Mouse (Mus musculus) intestine, postnatal 0 days (tissue): Measurements from ENCODE around the gene Fam131c. TPM values are rescaled to one million over a fixed set of nuclear protein-coding genes. Genes with fewer than 3 reads are reported as not detected.

Experiments used
- ATAC-seq: fragments of 200-750 bp; cut with Nextera tagmentation; 2 replicates; pipeline ENCODE4 v1.8.0; 2017; ENCODE audit warnings: mild to moderate bottlenecking, moderate TSS enrichment, moderate library complexity
- H3K27ac ChIP-seq: fragments of 300-500 bp; sonication (generic); 2 replicates; pipeline ENCODE4 v1.5.1; 2014; ENCODE audit warnings: mild to moderate bottlenecking, low read depth, low read length, moderate library complexity
- H3K27me3 ChIP-seq: fragments of 300-500 bp; sonication (generic); replicated peaks from 2 replicates; pipeline ENCODE4 v1.6.1; 2014; ENCODE audit warnings: low read length, mixed read lengths; ENCODE audit not compliant: control insufficient read depth, insufficient read depth
- H3K36me3 ChIP-seq: fragments of 300-500 bp; sonication (generic); 2 replicates; pipeline ENCODE4 v1.6.1; 2014; ENCODE audit warnings: mild to moderate bottlenecking, moderate library complexity; ENCODE audit not compliant: control insufficient read depth, insufficient read depth
- H3K4me1 ChIP-seq: fragments of 300-500 bp; sonication (generic); replicated peaks from 2 replicates; pipeline ENCODE4 v1.6.1; 2014; ENCODE audit warnings: antibody characterized with exemption, low read length, mixed read lengths; ENCODE audit not compliant: control insufficient read depth, insufficient read depth
- H3K4me2 ChIP-seq: fragments of 300-500 bp; sonication (generic); replicated peaks from 2 replicates; pipeline ENCODE4 v1.6.1; 2014; ENCODE audit warnings: low read depth, mild to moderate bottlenecking, moderate library complexity
- H3K4me3 ChIP-seq: fragments of 300-500 bp; sonication (generic); 2 replicates; pipeline ENCODE4 v1.5.1; 2014; ENCODE audit warnings: low read depth, low read length
- H3K9ac ChIP-seq: fragments of 300-500 bp; sonication (generic); 2 replicates; pipeline ENCODE4 v1.6.1; 2014; ENCODE audit warnings: mild to moderate bottlenecking, low read depth, low read length
- H3K9me3 ChIP-seq: fragments of 300-500 bp; sonication (generic); 2 replicates; pipeline ENCODE4 v1.6.1; 2016; ENCODE audit warnings: mixed run types; ENCODE audit not compliant: control insufficient read depth
- CTCF ChIP-seq: sonication (generic); IDR thresholded peaks from 2 replicates; pipeline ENCODE4 v1.5.1; 2016; ENCODE audit warnings: low read depth, mild to moderate bottlenecking, control low read depth, antibody characterized with exemption, moderate library complexity
- WGBS: fragments of 180-500 bp; shearing (Covaris S2); extraction: QIAGEN DNeasy Blood & Tissue Kit; methylation state at CpG from one replicate; pipeline ENCODE4 v1.1.7; 2014; 5-methylcytosine and 5-hydroxymethylcytosine counted together
- polyA plus RNA-seq: library from polyadenylated mRNA; unstranded; fragments of >200 nt; fragmentation: Nextera tagmentation; extraction: Ambion mirVana; gene quantifications from 2 replicates; pipeline ENCODE4 v1.2.1, GENCODE M21; 2015

The Fam131c gene
- polyA plus RNA-seq, 1 experiment from 2014 or later: 1.4 TPM

- no peaks in the 10 kb centered on the region for H3K27me3 ChIP-seq
- no peak overlapping the region for H3K4me3 ChIP-seq
Measured at GRCm38 (mm10) chr4:141362937-141363548, 5.0 kb upstream of the Fam131c start.

GRCm38 (mm10) chr4:141365126-141365525, 2.9 kb upstream of the Fam131c start:
- Histone ChIP-seq H3K9me3 (no peaks in the 10 kb centered on the region), H3K4me3 (no peak overlapping the region), H3K4me2 (no peak overlapping the region), H3K36me3 (no peaks in the 10 kb centered on the region), H3K9ac (no peak overlapping the region), H3K27ac (no peak overlapping the region), H3K4me1 (0 out of 2 replicates have a peak, but pooled peaks cover 10% of the 10 kb centered on the region), H3K27me3 (no peaks in the 10 kb centered on the region)
- 67% methylated on average over 8 of the region's 8 CpGs for WGBS
- ATAC-seq: no peak
- TF ChIP-seq CTCF: no peak

More at GRCm38 (mm10) chr4:141362937-141363548, 5.0 kb upstream of the Fam131c start:
- H3K9ac ChIP-seq: no peak overlapping the region
- no peaks in the 10 kb centered on the region for H3K9me3 ChIP-seq
- 26% methylated on average over 11 of the region's 11 CpGs for WGBS
- no peak overlapping the region for H3K4me2 ChIP-seq
- peak; percentile 93 for TF ChIP-seq CTCF
- ATAC-seq: peak; percentile 66
- no peak overlapping the region for H3K27ac ChIP-seq
- H3K4me1 ChIP-seq: 0 out of 2 replicates have a peak, but pooled peaks cover 7% of the 10 kb centered on the region
- no peaks in the 10 kb centered on the region for H3K36me3 ChIP-seq

DNA sequence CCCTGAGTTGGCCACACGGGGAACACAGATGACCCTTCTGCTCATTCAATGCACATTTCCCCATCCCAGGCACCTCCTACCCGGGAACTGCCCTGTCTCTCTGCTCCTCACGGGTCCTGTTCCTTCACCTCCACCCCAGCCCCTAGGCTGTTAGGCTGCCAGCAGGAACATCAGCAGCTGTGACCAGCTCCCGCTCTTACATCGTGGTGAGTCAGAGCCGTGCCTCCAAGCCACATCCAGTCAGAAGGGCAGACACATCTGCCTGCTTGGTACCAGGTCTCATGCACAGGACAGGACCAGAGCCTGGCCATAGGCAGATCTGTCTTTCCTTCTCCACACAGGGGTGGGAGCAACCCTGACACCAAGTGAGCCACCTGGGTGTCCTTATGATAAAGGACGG, 2.1 kb upstream of the Fam131c start:
- Histone ChIP-seq H3K4me3 (no peak overlapping the region), H3K36me3 (no peaks in the 10 kb centered on the region), H3K4me2 (no peak overlapping the region), H3K4me1 (0 out of 2 replicates have a peak, but pooled peaks cover 10% of the 10 kb centered on the region), H3K27ac (no peak overlapping the region), H3K9ac (no peak overlapping the region), H3K9me3 (no peaks in the 10 kb centered on the region), H3K27me3 (no peaks in the 10 kb centered on the region)
- no peak for ATAC-seq
- 64% methylated on average over 7 of the region's 7 CpGs for WGBS
- no peak for TF ChIP-seq CTCF

DNA sequence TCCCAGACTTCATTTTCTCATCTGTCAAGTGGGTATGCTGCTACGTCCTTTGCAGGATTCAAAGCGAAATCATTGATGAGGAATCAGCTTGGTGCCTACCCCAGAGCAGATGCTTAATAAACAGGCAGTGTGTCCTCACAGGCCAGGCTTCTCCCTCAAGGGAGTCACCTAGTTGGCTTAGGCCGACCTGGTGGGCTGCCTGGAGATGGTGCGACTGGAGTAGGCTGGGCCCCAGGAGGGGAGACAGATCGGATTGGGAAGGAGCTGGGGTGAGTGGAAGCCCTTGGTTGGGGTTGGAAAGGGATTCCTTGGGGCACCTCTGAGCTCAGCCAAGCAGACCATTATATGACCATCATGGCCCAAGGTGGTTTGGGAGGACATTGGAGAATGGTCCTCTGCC, 4.4 kb downstream of the Fam131c start:
- TF ChIP-seq CTCF: no peak
- Histone ChIP-seq H3K27ac (no peak overlapping the region), H3K4me3 (no peak overlapping the region), H3K9ac (no peak overlapping the region), H3K27me3 (no peaks in the 10 kb centered on the region), H3K4me1 (0 out of 2 replicates have a peak, but pooled peaks cover 10% of the 10 kb centered on the region), H3K36me3 (no peaks in the 10 kb centered on the region), H3K9me3 (no peaks in the 10 kb centered on the region), H3K4me2 (no peak overlapping the region)
- WGBS: 92% methylated on average over 5 of the region's 5 CpGs
- no peak for ATAC-seq

GRCm38 (mm10) chr4:141379674-141380073, 11.7 kb downstream of the Fam131c start:
- WGBS: 68% methylated on average over 8 of the region's 8 CpGs
- TF ChIP-seq CTCF: no peak
- H3K36me3 ChIP-seq: no peaks in the 10 kb centered on the region
- no peak overlapping the region for H3K9ac ChIP-seq
- ATAC-seq: no peak
- H3K9me3 ChIP-seq: no peaks in the 10 kb centered on the region
- no peak overlapping the region for H3K4me2 ChIP-seq
- H3K4me1 ChIP-seq: 0 out of 2 replicates have a peak, but pooled peaks cover 5% of the 10 kb centered on the region
- H3K27me3 ChIP-seq: peaks cover 29% of the 10 kb centered on the region; the same call in 1 of the 2 replicates
- H3K4me3 ChIP-seq: no peak overlapping the region
- no peak overlapping the region for H3K27ac ChIP-seq

DNA sequence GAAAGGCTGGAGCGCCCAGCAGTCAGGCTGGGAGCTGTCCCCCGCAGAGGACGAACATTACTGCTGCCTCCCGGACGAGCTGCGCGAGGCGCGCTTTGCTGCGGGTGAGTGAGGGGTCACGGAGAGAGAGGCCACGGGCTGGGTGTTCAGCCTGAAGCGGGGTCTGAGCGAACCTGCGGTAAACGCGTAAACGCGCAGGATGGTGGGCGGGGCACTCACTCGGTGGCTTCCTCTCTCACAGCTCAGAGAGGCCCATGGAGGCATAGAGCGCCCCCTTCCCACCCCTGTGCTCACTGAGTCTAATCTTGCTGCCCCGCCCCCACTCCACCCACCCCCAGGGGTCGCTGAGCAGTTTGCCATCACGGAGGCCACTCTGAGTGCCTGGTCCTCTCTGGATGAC, 14.4 kb downstream of the Fam131c start:
- Histone ChIP-seq H3K27ac (no peak overlapping the region), H3K27me3 (peaks cover 29% of the 10 kb centered on the region; the same call in 1 of the 2 replicates), H3K36me3 (no peaks in the 10 kb centered on the region), H3K9me3 (no peaks in the 10 kb centered on the region), H3K9ac (0 out of 2 replicates have a peak overlapping the region, but pooled peaks have one; percentile 11), H3K4me2 (peak overlapping the region; percentile 63), H3K4me1 (0 out of 2 replicates have a peak, but pooled peaks cover 5% of the 10 kb centered on the region), H3K4me3 (peak overlapping the region; percentile 33)
- 0 out of 2 replicates have a peak, but pooled peaks have one; percentile 26 for ATAC-seq
- 4% methylated on average over 25 of the region's 25 CpGs for WGBS
- TF ChIP-seq CTCF: peak; percentile 44
